Mouse (Mus musculus): ENCODE data around the gene Fam222a. TPM values are rescaled to one million over a fixed set of nuclear protein-coding genes. Genes with fewer than 3 reads are reported as not detected.
A peak's percentile ranks its signal among the peaks of the same experiment; 100 is the strongest.

The Fam222a gene
- total RNA-seq, 2 experiments from 2014 or later: 0.33 to 0.66 TPM

DNA sequence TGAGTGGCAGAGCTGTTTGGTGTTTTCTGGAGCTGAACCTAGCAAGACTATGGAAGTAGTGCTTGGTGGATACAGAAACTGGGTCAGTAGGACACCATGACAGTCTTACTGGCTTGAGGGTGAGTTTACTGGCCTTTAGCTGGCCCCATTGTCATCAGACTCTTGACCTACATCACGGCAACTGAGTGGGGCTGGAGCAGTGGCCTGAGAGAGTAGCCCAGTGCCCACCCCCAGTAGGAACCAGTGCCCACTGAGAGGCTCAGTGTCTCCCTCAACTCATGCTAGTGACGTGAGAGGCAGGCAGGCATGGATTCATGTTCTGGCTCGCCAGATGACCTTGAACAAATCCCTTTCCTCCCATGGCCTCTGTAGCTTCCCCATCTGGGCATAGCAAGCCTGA lies 15.2 kb downstream of the Fam222a start:
- DNase-seq (ENCODE audit: low spot score): no peak

DNA sequence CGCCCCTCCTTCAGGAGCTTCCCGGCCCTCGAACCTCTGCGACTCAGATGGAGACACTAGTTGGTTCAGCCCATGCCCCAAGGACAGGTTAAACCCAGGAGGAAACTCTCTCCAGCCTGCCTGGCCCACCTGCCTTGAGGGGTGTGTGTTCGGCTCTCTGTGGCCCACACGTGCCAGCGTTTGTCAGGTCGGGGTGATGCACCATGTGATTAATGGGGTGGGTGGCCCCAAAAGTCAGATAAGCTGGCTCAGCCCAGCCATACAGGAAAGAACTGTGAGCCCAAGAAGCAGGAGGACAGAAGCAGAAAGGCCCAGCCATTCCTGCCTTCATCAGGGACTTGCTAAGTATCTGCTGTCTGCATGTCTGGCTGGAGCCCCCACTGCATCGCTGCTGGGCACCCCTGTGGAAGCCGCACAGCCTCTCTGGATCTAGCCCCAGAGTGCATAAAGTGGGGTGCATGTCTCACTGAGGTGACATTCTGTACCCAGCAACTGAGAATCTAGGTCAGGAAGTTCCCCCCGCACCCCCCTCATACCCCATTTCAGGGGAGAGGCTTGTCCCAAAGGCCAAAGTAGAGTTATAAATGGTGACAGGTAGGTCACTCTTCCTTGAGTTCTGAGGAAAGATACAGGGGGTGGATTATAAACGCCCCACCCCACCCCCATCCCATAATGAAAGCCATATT lies 15.8 kb downstream of the Fam222a start:
- DNase-seq (ENCODE audit: low spot score): no peak

DNA sequence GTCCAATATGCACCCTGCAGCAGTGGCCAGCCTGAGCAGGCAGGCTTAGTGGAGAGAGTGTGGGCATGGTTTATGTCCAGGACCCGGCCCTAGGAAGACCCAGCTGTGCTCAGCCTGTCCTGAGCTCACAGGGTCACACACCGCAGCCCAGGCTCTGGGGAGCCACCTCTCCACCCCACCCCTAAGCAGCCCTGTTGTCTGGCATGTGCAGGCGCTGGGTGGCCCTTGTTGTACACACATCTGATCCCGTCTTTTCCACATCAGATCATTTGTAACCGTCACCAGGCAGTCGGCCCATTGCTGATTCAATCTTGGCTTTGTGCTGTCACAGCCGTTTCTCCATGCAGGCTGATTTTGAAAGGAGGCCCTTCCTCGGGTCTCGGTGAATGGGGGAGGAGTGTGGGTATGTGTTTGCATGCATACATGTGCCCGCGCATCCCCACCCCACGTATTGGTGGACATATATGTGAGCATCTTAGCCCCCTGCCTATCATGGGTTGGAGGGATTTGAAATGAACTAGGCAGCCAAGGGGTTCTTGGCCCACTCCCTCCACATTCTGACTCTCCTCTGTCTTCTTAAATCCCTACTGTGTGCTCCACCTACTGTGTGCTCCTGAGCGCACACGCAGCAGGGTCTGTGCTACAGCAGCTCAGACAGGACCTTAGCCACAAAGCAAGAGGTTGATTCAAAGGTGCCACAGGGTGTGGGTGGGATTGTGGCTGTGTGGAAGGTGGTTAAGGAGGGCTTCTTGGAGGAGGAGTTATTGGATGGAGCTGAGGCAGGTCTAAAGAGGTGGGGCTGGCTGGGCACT lies 16.7 kb downstream of the Fam222a start:
- DNase-seq (ENCODE audit: low spot score): no peak

DNA sequence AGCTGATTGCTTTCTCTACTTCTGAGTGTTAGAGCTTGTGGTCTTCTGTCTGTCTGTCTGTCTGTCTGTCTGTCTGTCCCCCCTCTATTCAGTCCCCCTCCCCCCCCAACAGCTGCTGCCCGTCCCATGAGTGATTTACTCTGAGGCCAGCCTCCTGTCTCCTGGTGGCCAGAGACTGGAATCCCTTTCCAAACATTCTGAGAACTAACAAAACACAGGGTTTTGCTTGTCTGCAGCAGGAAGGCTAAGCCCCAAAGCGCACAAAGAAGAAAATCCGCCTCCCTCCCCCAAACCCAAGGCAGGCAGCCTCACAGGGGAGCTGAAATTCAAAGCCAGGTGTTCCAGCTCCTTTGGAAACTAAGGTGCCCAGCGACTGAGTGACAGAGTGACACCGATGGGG lies 17.9 kb downstream of the Fam222a start:
- no peak for DNase-seq (ENCODE audit: low spot score)

DNA sequence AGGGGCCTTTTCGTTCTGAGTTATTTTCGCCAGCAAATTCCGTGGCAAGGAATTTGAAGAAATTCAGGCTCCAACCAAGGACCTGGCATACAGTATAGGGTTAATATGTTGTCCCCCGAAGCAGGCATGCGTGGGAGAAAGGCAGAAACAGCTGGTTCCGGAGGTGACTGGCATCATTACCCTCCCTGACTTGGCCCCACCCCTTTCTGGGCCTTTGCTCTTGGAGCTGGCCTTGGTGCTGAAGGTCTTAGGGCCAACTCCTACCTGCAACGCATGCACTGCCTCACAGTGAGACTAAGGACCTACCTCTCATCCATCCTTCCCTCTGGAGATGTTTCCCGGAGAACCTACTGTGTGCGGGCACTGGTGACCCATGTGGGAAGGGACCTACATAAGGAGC lies 20.1 kb downstream of the Fam222a start:
- peak; percentile 43 for DNase-seq (ENCODE audit: low spot score)

DNA sequence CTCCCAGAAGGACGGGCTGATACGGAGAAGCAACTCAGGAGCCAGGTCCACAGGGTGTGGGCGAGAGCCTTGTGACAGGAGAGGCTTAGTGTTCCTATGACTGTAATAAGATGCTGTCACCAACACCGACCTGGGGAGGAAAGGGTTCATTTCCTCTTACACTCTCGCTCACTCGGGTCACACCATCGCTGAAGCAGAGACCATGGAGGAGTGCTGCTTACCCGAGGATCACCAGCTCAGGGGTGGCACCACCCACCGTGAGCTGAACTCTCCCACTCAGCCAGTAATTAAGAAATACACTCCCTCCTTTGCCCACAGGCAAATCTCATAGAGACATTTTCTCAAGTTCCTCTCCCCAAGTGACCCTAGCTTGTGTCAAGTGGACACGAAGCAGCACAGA lies 20.6 kb downstream of the Fam222a start:
- DNase-seq (ENCODE audit: low spot score): no peak

DNA sequence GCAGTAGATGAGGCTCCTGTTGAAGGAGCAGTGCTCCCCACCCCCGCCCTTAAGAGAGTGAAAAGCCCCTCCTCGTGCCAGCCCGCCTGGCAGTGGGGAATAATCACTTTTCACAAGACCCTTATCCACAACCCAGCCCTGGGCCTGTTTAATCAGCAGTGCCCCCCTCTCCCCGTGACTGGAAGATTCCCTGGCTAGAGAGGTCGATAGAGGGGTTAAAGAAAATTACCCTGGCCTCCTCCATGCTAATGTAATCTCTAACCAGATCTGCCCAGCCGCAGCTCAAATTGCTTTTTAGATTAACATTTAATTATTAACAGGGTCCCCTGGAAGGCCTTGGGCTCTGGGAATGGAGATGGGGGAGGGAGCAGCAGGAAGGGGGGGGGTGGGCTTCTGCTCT lies 21.2 kb downstream of the Fam222a start:
- no peak for DNase-seq (ENCODE audit: low spot score)

DNA sequence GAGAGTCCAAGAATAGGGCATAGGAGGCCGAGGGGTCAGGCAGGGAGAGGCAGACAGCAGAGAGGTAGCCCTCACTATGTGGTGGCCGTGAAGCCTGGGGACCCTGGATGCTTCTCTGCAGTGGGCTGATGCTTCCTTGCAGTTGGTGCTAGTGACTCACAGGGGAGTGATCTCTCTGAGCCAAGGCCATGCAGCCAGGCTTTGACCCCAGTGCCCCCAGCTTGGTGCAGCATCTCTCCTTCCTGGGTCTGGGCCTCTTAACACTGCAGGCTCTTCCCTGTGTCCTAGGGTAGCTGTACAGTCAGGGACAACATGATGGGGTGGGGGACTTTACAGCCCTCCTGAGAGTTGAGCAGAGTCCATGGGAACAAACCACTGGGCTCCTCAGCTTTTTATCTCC lies 21.6 kb downstream of the Fam222a start:
- no peak for DNase-seq (ENCODE audit: low spot score)

DNA sequence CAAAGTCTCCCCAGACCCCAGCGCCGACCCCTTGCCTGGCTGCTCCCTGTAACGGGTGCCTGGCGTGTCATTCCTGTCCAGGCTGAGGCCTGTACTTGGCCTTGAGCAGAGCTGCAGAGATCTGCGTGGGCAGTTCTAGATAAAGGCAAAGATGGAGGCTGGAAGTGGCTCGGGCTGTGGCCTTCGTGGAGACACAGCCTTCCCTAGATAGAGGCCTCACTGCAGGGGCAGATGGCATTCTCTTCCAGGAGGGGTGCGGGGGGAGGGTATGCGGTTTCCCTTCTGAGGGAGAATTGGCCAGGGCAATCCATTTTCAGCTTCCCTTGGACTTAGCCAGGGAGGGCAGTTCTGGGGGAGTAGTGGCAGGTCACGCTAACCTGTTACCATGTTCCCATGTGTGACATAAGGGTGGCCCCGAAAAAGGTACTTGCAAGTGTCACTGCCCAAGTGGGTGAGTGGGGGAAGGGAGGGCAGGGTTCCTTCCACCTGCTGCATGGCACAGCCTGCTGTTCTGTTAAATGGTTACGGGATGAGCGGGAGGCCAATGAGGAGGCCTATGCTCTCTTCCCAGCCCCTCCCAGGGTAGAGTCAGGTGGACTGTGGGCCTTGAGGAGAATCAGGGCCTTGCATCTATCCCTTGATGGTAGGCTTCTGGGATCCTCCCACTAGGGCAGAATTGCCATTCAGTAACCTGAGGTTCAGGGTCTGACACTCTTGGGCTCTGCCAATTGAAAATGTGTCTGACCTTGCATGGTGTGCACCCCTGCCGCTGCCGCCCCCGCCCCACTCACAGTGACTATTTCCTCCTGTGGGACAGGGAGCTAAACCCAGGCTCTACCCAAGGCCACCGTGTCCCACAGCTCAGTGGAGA lies 22.5 kb downstream of the Fam222a start:
- no peak for DNase-seq (ENCODE audit: low spot score)

DNA sequence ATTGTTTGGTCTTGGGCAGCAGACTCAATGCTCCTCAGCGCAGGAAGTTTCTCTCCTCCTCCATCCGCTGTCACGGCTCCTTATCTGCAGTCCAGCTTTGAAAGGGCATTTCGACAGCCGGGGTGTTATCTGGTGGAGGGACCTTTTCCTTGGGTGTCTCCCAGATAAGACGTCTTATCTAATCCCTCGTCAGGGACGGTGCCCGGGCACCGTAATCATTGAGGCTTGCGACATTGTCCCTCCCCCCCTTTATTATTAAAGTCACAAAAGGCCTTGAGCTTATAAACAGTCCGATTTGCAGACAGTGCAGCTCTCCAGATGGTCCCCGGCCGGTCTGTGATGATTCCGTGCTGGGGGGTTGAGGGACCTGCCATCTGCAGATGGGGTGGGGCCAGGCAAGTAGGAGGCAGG lies 23.3 kb downstream of the Fam222a start:
- no peak for DNase-seq (ENCODE audit: low spot score)

DNA sequence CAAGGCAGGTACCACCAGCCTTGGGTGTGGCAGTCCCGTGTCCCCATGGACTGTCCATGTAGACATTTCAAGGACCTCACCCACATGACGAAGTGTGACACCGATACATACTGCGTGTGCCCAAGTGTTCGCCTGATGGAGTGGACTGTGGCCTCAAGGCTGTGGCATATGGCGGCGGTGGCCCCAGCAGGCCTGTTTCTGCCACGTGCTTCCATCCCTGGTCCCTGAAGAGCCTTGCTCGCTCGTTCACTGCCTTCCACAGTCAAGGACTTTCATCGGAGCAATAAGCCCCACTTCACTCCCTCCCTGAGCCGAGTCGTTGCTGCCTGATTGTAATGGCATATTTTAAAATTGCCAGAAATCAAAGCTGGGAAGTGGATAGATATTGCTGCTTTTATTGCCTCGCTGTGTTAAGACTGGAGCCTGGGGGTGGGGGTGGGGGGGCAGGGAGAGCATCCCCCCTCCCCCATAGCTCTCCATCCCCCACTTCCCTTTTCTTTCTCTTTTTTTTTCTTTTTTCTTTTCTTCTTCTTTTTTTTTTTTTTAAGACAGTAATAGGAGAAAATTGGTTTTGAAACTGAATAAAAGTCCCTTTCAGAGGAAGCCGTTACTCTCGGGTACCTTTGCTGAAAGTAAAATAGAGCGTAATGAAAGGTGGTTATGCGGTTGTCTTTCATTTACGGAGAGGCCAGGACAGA lies 24.8 kb downstream of the Fam222a start:
- DNase-seq (ENCODE audit: low spot score): no peak

DNA sequence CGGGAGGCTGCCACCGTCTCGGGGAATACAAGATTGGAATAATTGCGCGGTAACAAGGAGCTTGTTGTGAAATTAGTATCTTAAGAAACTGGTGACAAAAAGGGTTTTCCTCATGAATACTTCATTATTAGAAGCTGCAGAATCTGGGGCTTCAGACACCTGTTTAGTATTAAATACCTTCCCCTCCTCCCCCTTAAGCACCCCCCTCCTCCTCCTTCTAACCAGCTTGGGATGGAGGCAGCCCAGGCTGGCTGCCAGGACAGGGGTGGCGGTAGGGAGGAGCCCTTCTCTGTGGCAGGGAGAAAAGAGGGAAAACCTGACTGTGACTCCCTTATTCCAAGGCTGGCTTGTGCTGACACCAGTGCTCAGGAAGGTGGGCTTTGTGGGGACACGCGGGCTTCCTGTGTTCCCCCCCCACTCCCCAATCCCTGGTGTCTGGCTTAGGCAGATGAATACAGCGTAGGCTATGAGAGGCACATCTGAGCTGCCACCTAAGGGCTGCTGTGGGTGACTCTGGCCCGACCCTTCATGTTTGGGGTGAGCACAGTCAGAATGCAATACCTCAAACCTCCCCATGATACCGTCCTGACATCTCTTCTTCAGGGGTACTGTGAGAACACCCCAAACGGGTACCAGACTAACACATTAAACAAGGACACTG lies 25.5 kb downstream of the Fam222a start:
- no peak for DNase-seq (ENCODE audit: low spot score)

DNA sequence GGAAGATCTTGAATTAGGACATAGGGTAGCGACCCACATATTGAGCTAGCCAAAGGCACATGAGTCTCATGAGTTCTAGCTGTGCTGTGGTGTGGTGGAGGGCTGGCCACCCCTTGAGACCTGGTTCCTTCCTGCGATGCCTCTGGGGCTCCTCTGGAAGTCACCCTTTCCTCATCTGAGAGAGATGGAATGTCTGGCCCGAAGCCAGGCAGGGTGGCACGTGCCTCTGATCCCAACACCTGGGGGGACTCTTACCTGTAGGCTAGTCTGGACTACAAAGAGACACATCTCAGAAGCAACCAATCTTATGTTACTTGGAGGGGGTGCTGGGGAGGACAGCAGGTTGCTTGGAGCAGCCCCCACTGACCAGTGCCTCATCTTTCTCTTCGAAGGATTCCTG lies 26.1 kb downstream of the Fam222a start:
- no peak for DNase-seq (ENCODE audit: low spot score)

DNA sequence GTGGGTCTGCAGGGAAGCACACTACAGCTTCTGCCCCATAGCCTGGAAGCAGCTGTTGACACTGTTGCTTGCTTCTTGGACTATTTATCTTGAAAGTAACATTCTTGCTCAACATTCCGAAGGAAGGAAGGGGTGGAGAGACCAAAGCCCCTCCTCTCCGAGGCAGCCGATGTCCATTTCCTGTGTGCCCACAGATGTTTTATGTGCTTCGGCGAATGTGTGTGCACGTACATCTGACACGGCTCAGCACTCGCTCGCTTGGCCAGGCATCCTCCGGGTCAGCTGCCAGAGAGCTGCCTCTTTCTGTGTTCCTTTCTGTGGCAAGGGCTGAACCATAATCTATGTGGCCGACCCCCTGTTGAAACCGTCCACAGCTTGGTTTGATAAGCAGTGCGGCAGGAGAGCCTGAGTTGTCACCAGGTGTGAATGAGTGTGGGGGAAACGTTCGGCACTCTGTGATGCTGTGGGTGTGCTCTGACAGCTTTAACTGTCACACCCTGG lies 27.0 kb downstream of the Fam222a start:
- DNase-seq (ENCODE audit: low spot score): peak; percentile 29

DNA sequence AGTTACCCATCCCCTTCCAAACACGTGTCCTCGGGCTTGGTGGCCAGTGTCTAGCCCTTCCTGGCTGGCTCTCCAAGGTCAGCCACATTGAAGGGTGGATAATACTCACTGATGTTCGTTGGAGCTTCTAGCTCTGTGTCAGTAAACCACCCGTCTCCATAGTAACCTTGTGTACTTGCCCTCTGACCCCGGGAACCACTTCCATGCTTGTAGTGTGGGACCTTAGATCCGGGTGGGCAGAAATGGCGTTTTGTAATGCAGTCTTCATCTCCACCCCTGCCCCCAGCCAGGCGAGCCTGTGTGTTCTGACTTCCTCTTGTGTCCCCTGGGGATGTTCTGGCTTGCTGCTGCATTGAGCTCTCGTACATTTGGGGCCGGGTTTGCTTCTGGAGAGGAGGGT lies 28.8 kb downstream of the Fam222a start:
- no peak for DNase-seq (ENCODE audit: low spot score)

DNA sequence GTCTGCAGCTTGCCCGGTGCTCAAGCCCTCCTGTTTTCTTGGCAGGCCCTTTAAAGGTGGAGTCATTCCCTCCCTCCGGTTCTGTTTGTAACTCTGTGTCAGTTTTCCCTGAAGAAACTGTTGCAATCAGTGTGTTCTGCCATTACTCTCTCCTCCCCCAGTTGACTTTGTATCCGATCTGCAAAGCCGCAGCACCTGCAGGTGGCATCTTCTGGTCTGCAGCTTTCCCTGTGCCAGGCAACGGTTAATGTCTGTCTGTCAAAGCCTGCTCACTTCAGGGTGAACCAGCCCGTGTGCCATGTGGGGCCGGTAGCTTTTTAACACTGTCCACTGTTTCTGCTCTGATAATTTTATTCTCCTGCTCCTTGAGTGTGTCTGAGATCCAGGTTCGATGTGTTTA lies 29.4 kb downstream of the Fam222a start:
- no peak for DNase-seq (ENCODE audit: low spot score)

DNA sequence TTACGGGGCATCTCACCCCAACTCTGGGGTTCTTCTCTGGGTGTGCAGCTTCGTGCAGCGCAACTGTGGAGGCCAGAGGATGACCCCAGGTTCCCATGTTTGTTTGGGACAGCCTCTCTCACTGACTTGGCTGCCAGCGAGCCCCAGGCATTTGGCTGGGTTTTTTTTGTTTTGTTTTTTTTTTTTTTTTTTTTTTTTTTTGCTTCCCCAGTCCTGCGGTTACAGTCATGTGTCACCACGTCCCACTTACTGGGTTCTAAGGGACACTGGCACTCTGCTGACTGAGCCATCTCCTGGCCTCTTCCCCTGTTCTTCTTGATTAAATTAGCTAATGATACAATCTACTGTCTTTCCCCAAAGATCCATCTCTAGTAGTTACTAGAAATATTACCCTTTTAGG lies 29.8 kb downstream of the Fam222a start:
- DNase-seq (ENCODE audit: low spot score): no peak

DNA sequence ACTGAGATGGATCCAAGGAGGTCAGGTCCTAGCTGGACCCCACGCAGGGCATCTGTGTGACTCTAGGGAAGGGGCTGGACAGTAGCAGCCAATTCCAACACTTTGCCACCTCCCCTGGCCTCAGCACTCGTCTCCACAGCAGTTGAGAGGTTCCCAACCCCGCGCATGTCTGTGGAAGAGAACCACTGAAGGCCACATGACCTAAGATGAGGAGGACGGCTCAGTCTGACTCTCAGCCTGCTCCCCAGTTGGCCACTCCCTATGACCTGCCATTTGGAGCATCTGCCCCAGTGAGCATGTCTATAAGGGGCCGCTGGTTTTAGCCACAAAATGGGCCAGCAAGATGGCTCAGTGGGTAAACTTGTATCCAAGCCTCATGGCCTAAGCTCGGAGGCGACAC lies 34.2 kb downstream of the Fam222a start:
- no peak for DNase-seq (ENCODE audit: low spot score)

DNA sequence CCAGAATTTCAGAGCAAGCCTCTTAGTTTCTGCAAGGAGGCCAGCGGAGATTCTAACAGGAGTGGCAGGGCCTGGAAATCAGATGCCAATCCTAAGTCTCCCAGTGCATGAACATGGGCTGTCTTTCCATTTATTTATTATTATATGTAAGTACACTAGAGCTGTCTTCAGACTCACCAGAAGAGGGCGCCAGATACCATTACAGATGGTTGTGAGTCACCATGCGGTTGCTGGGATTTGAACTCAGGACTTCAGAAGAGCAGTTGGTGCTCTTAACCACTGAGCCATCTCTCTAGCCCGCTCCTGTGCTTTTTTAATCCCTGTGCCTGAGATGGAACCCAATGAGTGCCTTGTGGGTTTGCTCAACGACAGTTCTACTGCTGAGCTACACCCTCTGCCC lies 36.2 kb downstream of the Fam222a start:
- no peak for DNase-seq (ENCODE audit: low spot score)

DNA sequence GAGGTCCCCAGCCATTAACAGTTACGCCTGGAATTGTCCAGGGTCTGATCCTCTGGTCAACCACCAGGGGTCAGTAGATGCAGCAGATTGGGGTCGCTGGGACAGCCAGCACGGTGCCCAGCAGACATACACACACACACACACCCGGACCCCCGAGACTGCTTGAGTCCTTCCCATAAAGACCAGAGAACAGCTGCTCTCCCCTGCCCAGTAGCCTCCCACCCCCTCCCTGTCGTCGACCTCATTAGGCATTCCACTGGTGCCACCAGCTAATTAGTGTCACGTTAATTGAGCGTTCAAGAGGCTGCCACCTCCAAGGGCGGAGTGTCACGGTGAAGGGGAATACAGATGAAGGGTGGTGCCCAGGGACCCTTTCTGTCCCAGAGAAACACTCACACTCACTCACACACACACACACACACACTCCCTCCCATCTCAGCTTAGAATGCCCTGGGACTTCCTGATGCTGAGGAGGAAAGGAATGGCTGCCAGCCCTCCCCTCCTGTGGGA lies 37.0 kb downstream of the Fam222a start:
- no peak for DNase-seq (ENCODE audit: low spot score)

DNA sequence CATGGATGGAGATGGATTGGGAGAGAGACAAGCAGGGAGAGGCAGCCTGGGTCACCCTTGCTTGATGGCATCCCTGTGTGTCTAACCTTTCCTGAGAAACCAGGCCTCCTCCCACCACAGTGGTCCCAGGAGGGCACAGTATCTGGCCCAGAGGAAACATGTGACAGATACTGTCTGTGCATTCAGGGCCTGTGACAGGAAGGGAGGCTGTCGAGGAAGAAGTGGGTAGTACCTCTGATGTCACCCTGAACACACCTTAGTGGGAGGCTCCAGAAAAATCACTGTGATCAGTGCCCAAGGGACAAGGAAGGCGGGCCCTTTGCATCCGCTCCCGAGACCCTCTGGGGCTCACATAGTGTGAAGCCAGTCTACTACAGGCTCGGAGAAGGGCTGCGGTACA lies 38.2 kb downstream of the Fam222a start:
- DNase-seq (ENCODE audit: low spot score): no peak

Data from gastrocnemius, adult 18-20 months (tissue).